Mouse (Mus musculus) CH12.LX (cell line): ENCODE measurements at regions not wholly inside any gene's neighbourhood (a gene's known extent, or its start where the extent isn't known, plus 50 kb on each side); places are given as distances from the start of the nearest gene placed in this dataset.

Experiments
- DNase-seq: peaks from one replicate; pipeline ENCODE4 v3.0.0-alpha.2; 2013; ENCODE audit errors: extremely low read depth
- H3K27ac ChIP-seq: 2 replicates; pipeline ENCODE4 v1.5.1; 2012; ENCODE audit warnings: low read depth, mild to moderate bottlenecking, control low read depth, moderate library complexity; ENCODE audit not compliant: insufficient read depth
- H3K27me3 ChIP-seq: replicated peaks from 2 replicates; pipeline ENCODE3; 2012; ENCODE audit warnings: inconsistent platforms
- H3K36me3 ChIP-seq, 2 experiments: replicated peaks in 1 of 2; 2 replicates each; pipeline versions ENCODE3 to v1.6.1; 2012; ENCODE audit warnings: inconsistent platforms in 1 of 2, low read length in 1 of 2, mild to moderate bottlenecking in 1 of 2, mixed read lengths in 1 of 2, moderate library complexity in 1 of 2; ENCODE audit not compliant: control insufficient read depth in 1 of 2, insufficient read depth in 1 of 2
- H3K4me1 ChIP-seq, 2 experiments: 2 replicates each; pipeline ENCODE4 v1.6.1; 2012; ENCODE audit warnings: inconsistent platforms in 1 of 2, moderate library complexity in 1 of 2; ENCODE audit not compliant: insufficient read depth in 2 of 2, control insufficient read depth in 1 of 2
- H3K4me2 ChIP-seq: 2 replicates; pipeline ENCODE4 v1.6.1; 2012; ENCODE audit warnings: low read depth, mild to moderate bottlenecking, control low read depth; ENCODE audit not compliant: poor library complexity, insufficient read depth, severe bottlenecking
- H3K4me3 ChIP-seq, 3 experiments: fragments of 150-350 bp in 1 of 3; sonication (generic) in 1 of 3; replicated peaks in 1 of 3; 2 replicates each; pipeline versions ENCODE3 to v1.5.1; 2011 to 2012; ENCODE audit warnings: low read depth in 2 of 3, low read length in 2 of 3, mild to moderate bottlenecking in 2 of 3, moderate library complexity in 2 of 3, control low read depth in 1 of 3, improper control_type of control experiment in 1 of 3, inconsistent platforms in 1 of 3, mixed read lengths in 1 of 3; ENCODE audit not compliant: poor library complexity in 1 of 3
- H3K79me2 ChIP-seq: replicated peaks from 2 replicates; pipeline ENCODE4 v1.6.1; 2012; ENCODE audit warnings: mild to moderate bottlenecking, moderate library complexity; ENCODE audit not compliant: control insufficient read depth, poor library complexity, insufficient read depth, severe bottlenecking; ENCODE audit errors: extremely low read depth
- H3K9ac ChIP-seq: 2 replicates; pipeline ENCODE4 v1.6.1; 2012; ENCODE audit warnings: low read depth, mild to moderate bottlenecking, control low read depth, moderate library complexity; ENCODE audit not compliant: insufficient read depth
- H3K9me3 ChIP-seq: replicated peaks from 2 replicates; pipeline ENCODE3; 2012; ENCODE audit warnings: low read length, inconsistent platforms, mixed read lengths
- BHLHE40 ChIP-seq: IDR thresholded peaks from 2 replicates; pipeline ENCODE4 v1.6.1; 2011; ENCODE audit warnings: mild to moderate bottlenecking, low read depth, low read length, improper control_type of control experiment
- CHD2 ChIP-seq: IDR thresholded peaks from 2 replicates; pipeline ENCODE4 v1.6.1; 2011; ENCODE audit warnings: low read length, improper control_type of control experiment
- CTCF ChIP-seq, 2 experiments: IDR thresholded peaks in 1 of 2; conservative IDR thresholded peaks in 1 of 2; 2 replicates each; pipeline ENCODE4 v1.5.1; 2011 to 2012; ENCODE audit warnings: low read depth in 2 of 2, low read length in 2 of 2, improper control_type of control experiment in 1 of 2, inconsistent platforms in 1 of 2, mild to moderate bottlenecking in 1 of 2, moderate library complexity in 1 of 2
- ELF1 ChIP-seq: IDR thresholded peaks from 2 replicates; pipeline ENCODE4 v1.6.1; 2014; ENCODE audit warnings: low read depth, mild to moderate bottlenecking, inconsistent platforms, low read length, improper control_type of control experiment
- GABPA ChIP-seq: IDR thresholded peaks from 2 replicates; pipeline ENCODE4 v1.6.1; 2012; ENCODE audit warnings: low read depth, low read length, improper control_type of control experiment, inconsistent platforms; ENCODE audit not compliant: insufficient replicate concordance
- HCFC1 ChIP-seq: IDR thresholded peaks from 2 replicates; pipeline ENCODE4 v1.6.1; 2012; ENCODE audit warnings: low read depth, mild to moderate bottlenecking, inconsistent platforms, low read length, improper control_type of control experiment
- KAT2A ChIP-seq: IDR thresholded peaks from 2 replicates; pipeline ENCODE4 v1.6.1; 2012; ENCODE audit warnings: low read length, improper control_type of control experiment, inconsistent platforms; ENCODE audit not compliant: insufficient replicate concordance
- MEF2A ChIP-seq: IDR thresholded peaks from 2 replicates; pipeline ENCODE4 v1.6.1; 2014; ENCODE audit warnings: low read depth, mild to moderate bottlenecking, inconsistent platforms, low read length, improper control_type of control experiment, borderline replicate concordance
- NELFE ChIP-seq: IDR thresholded peaks from 2 replicates; pipeline ENCODE4 v1.6.1; 2011; ENCODE audit warnings: low read depth, low read length, improper control_type of control experiment
- NRF1 ChIP-seq: IDR thresholded peaks from 2 replicates; pipeline ENCODE4 v1.6.1; 2014; ENCODE audit warnings: low read depth, mild to moderate bottlenecking, inconsistent platforms, low read length, improper control_type of control experiment, moderate library complexity
- POLR2A ChIP-seq: IDR thresholded peaks from 2 replicates; pipeline ENCODE4 v1.6.1; 2011; ENCODE audit warnings: low read depth, mild to moderate bottlenecking, improper control_type of control experiment, low read length
- RAD21 ChIP-seq: IDR thresholded peaks from 2 replicates; pipeline ENCODE4 v1.6.1; 2011; ENCODE audit warnings: low read depth, mild to moderate bottlenecking, low read length, improper control_type of control experiment, moderate library complexity
- RCOR1 ChIP-seq: conservative IDR thresholded peaks from 2 replicates; pipeline ENCODE4 v1.6.1; 2012; ENCODE audit warnings: low read depth, mild to moderate bottlenecking, inconsistent platforms, low read length, improper control_type of control experiment
- SMC3 ChIP-seq: IDR thresholded peaks from 2 replicates; pipeline ENCODE4 v1.6.1; 2011; ENCODE audit warnings: low read depth, low read length, improper control_type of control experiment
- USF1 ChIP-seq: IDR thresholded peaks from 2 replicates; pipeline ENCODE4 v1.6.1; 2014; ENCODE audit warnings: low read depth, mild to moderate bottlenecking, inconsistent platforms, low read length, improper control_type of control experiment
- ZC3H11A ChIP-seq: IDR thresholded peaks from 2 replicates; pipeline ENCODE4 v1.6.1; 2012; ENCODE audit warnings: low read depth, mild to moderate bottlenecking, inconsistent platforms, low read length, improper control_type of control experiment
- dilution Hi-C: fragments of 300-500 bp; cut with MboI; formaldehyde crosslinking; loops from 2 replicates; pipeline ENCODE4 v1.14.3; 2020; ENCODE audit warnings: low sequenced_read_pairs; ENCODE audit not compliant: extremely low pct_unique_long_range_greater_than_20kb, extremely low pct_ligation_motif_present
- in situ Hi-C: fragments of 300-500 bp; cut with MboI; formaldehyde crosslinking; loops from 3 replicates; pipeline ENCODE4 v1.14.3; 2019; ENCODE audit warnings: low sequenced_read_pairs, low pct_ligation_motif_present, low pct_unique_long_range_greater_than_20kb, mixed read lengths

DNA sequence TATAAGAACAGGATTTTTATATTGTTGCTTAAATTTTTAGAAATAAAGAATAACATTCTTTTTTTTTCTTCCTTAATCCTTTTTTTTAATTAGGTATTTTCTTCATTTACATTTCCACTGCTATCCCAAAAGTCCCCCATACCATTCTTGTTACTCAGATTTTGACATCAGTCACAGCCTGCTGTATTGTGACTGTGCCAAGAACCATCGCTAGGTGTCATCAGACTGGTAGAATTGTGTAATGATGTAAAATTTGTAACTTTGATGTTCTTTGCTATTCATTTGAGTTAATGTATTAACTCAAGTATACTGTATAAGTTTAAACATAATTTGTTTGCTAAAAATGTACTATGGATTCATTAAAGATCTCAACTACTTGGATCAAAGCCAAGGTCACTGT lies 465.0 kb downstream of the Arl4a start:
- Histone ChIP-seq H3K9ac (no peak overlapping the region), H3K4me2 (no peak overlapping the region), H3K4me1 (peaks cover 3 to 12% of the 10 kb centered on the region in 2 experiments; a peak in 3 of 4 replicates), H3K27ac (no peak overlapping the region), H3K79me2 (no peaks in the 10 kb centered on the region), H3K9me3 (no peaks in the 10 kb centered on the region), H3K36me3 (no peaks in the 10 kb centered on the region), H3K4me3 (no peak overlapping the region)
- in situ Hi-C loops = no loop called here
- DNase-seq = no peak
- dilution Hi-C loops = no loop called here
- TF ChIP-seq POLR2A (no peak), HCFC1 (no peak), CHD2 (no peak), ZC3H11A (no peak), BHLHE40 (no peak), RCOR1 (no peak), USF1 (no peak), SMC3 (peak; percentile 35; the same call in 1 of the 2 replicates), MEF2A (no peak), RAD21 (peak; percentile 42), CTCF (conservative IDR thresholded peaks at IDR 0.05 in 1 of 2, IDR thresholded peaks at IDR 0.05 in 1 of 2; ENCODE audit: low read depth in 2 of 2, low read length in 2 of 2) (peak in 1 of 2 experiments; percentile 53; a peak in 2 of 4 replicates)
- TF ChIP-seq, all 38 proteins: peak for 3
- H3K27me3 ChIP-seq = no peaks in the 10 kb centered on the region

DNA sequence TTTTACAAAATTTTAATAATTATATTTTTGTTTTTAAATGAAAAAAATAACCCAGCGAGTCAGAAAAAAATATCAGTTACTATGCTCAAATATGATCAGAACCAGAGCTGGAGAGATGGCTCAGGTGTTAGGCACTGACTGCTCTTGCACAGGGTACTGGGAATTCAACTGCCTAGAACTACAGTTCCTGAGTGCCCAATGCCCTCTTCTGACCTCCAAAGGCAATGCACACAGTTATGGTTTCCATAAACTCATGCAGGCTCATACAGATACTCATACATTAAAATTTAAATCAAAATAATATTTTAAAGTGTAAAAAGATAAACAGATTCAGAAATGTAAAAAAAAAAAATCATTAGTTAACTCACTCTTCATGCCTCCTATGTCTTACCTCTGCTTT lies 465.7 kb downstream of the Arl4a start:
- H3K9ac ChIP-seq = no peak overlapping the region
- peaks cover 3 to 5% of the 10 kb centered on the region in 2 experiments; a peak in 2 of 4 replicates for H3K4me1 ChIP-seq
- no peaks in the 10 kb centered on the region for H3K9me3 ChIP-seq
- H3K79me2 ChIP-seq = no peaks in the 10 kb centered on the region
- in situ Hi-C loops (no loop called here), dilution Hi-C loops (no loop called here)
- H3K27me3 ChIP-seq = no peaks in the 10 kb centered on the region
- H3K27ac ChIP-seq = no peak overlapping the region
- no peak overlapping the region for H3K4me3 ChIP-seq
- H3K4me2 ChIP-seq = no peak overlapping the region
- no peaks in the 10 kb centered on the region for H3K36me3 ChIP-seq
- TF ChIP-seq KAT2A (no peak), RCOR1 (no peak), RAD21 (peak; percentile 59), MEF2A (no peak), CTCF (conservative IDR thresholded peaks at IDR 0.05 in 1 of 2, IDR thresholded peaks at IDR 0.05 in 1 of 2; ENCODE audit: low read depth in 2 of 2, low read length in 2 of 2) (peak in 1 of 2 experiments; percentile 53; a peak in 2 of 4 replicates), GABPA (no peak), ELF1 (no peak), SMC3 (peak; percentile 41), NELFE (no peak), ZC3H11A (peak; percentile 37; the same call in 1 of the 2 replicates), NRF1 (no peak)
- TF ChIP-seq, all 38 proteins: peak for 4
- no peak for DNase-seq
